Mouse (Mus musculus): ENCODE measurements around the gene Ahcyl1.

Gene Ahcyl1

DNA sequence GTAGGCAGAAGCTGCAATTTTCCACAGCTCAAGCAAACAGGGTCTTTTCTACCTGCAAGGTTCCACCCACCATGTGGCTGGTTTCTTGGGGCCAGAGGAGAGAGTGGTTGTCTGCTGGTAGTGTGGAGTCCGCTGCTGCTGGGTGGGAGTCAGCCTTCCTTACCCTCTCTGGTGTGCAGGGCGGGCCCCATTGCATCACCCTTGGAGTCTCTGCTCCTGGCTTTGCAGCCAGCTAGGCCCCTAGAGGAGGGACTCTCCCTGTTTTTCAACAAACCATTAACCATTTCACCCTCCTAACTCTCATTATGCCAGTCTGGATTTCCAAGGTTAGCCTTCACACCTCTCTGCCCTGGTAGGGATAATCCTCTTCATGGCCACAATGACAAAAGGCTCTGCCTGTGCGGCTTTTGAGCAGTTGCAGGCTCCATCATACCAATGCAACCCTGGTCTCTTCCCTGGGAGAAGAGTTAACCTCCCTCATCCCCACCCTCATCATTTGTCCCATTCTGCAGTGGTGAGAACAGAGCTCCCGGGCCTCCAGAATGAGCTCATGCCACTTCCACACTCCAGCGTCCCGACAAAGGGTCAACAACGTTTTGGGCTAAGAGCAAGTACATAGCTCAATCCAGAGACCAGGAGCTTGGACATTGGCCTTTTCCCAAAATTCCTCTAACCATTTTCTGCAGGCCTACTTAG lies 7.5 kb upstream of the Ahcyl1 start:
- DNase-seq, result no peak

DNA sequence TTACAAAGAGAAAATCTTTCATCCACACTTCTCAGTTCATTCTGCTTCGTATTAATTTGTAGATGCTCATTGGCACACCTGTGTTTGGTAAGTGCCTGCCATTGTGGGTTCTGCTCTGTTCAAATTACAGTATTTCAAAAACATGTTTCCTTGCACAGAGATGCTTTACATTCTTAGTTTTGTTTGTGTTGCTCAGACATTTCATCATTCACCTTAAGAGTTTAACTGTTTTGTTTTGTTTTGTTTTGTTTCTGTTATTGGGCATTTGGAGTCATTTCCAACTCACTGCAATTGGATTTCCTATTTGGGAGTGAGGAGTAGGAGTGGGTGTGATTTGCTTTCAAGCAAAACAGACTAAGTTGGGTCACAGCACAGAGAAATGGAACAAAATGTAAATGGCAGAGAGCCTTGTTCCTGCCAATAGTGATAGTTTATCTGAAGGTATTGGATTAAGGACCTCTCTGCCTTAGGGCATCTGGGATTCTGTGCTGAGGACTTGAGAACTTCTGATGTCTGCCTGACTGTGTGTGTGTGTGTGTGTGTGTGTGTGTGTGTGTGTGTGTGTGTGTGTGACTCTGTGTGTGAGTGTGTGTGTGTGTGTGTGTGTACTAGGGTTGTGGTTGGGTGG lies 5.5 kb upstream of the Ahcyl1 start:
- no peak for DNase-seq

- no peak for DNase-seq
These were observed 4.3 kb upstream of the Ahcyl1 start for GRCm38 (mm10) chr3:107700625-107701024.

DNA sequence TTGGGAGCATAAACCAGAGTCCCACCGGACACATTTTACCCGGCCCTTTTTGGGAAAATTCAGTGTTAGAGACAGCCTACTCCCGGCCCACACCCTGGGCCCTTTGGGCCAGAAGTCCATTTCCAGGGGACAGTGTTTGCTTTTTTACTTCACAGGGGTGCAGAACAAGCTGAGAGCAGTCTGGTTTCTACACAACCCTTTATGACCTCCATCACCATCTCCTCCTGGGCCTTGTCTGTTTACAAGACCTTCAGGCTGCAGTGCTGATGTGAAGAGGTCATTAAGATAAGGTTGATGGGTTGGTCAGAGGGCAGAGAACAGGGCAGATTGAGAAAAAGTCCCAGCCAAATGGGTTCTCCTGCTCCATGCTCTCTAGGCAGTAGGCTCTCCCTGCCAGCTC lies 550 bp upstream of the Ahcyl1 start:
- DNase-seq, result no peak

- no peak for DNase-seq
These were observed 977 bp downstream of the Ahcyl1 start for GRCm38 (mm10) chr3:107695219-107695947.

DNA sequence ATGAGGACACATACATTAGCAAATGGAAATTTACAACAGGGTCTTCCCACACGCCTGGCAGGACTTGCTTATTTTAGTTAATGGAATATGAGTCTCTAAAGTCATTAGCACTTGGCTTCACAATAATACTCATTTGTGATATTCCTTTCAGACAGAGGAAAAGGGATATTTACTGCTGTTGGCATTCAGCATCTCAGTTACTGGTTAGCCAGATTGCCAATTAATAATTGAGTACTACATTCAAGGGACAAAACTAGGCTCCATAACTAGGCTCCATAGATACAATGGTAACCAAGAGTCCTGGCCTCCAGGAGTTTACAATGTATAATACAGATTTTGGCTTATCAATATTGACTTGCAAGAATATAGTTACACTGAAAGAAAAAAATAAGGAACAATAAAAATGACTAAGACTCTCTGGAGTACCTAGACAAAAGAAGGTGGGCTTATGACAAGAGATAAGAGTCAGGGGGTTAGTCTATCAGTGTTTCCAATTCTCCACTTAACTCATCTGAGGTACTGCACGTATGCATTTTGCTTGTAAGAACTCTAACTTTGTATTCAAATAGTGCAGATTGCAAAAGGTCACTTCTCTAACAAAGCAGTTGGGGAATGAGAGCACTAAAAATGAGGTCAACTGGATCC lies 2.0 kb downstream of the Ahcyl1 start:
- no peak for DNase-seq

DNA sequence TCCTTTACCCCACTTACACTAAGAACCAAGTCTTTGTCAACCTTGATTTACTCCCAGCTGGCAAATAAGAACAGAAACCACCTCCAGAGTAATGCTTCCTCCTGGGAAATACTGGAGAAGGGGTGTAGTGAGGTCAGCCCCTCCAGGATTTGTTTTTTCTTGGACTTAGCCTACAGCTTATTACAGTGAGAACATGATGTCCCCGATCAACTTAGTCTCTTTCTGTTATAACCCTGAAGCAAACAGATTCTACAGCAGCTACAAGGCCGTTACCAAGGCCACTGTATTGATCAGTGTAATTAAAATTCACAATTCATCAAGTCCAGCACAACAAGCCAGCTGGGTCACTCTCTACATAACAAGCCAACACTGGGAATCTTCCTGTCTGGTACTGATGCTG lies 6.0 kb downstream of the Ahcyl1 start:
- no peak for DNase-seq

DNA sequence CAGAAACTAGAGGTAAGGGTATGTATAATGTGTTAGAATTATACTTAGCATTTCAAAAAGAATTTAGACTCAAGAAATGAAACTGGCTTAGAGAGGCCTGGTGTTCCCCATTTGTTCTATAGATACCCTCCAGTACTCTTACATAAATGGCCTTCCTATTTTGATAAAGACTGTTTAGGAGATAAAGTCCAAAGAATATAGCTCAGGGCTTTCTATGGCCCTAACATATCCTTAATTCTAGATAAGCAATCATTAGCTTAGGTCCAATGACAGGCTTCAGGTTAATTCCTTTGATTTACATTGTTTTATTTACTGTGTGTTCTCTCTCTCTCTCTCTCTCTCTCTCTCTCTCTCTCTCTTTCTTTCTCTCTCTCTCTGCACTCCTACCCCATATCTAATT lies 7.1 kb downstream of the Ahcyl1 start:
- DNase-seq, result no peak

- DNase-seq, result no peak
These were observed 8.1 kb downstream of the Ahcyl1 start for GRCm38 (mm10) chr3:107688236-107688635.

- no peak for DNase-seq
These were observed 9.9 kb downstream of the Ahcyl1 start for GRCm38 (mm10) chr3:107686276-107686977.

DNA sequence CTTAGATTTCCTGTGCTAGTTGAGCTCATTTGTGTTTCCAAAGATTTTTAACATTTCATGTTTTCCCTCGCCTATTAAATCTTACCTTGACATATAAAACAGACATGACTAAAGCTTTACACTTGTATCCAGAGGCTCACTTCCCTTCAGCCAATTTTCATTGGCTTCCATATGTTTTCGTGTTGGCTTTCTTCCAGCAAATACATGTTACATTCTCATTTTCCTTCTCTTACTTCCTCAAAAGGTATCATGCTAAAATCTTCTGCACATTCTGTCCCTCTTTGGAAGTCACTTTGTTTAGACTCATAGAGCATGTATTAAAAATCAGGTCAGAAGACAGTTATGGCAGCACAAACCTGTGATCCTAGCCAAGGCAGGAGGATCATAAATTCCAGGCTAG lies 10.7 kb downstream of the Ahcyl1 start:
- DNase-seq, result no peak

DNA sequence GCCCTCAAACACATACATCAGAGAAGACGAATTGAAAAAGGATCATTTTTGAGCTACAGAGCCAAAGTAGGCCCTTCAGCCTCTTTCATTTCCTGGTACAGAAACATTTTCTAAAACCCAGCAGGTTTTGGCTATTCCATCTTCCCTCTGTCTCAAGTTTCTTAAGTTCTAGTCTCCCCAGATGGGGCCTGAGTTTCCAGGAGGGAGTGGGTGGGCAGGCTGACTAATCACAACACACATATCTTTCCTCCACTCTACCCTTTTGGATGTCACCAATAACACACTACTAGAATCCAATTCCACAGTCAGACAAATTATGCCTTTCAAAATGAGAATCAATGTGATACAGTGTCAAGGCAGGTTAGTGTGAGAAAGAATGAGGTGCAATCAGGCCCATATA lies 12.8 kb downstream of the Ahcyl1 start:
- no peak for DNase-seq

GRCm38 (mm10) chr3:107680790-107681576 lies 15.4 kb downstream of the Ahcyl1 start:
- no peak for DNase-seq

DNA sequence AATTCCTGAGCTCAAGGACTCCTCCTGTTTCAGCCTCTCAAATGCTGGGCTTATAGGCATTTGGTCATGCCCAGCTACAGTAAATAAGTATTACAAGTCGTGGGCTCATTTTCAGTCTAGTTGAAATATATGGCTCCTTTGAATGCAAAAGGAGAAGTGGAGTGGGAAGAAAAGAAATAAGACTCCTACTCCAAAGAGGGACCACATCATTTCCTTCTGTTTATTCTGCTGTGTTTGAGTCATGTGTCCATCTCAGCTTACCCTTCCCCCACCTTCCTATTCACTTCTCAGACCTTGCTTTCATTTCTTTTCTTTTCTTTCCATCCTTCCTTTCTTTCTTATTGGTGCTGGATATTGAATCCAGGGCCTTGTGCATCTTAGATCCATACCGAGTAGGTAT lies 24.9 kb downstream of the Ahcyl1 start:
- DNase-seq, result no peak

- no peak for DNase-seq
These were observed 25.9 kb downstream of the Ahcyl1 start for GRCm38 (mm10) chr3:107670500-107670899.

- no peak for DNase-seq
These were observed 27.6 kb downstream of the Ahcyl1 start for GRCm38 (mm10) chr3:107668786-107669185.

- no peak for DNase-seq
These were observed 28.9 kb downstream of the Ahcyl1 start for GRCm38 (mm10) chr3:107667426-107667825.

DNA sequence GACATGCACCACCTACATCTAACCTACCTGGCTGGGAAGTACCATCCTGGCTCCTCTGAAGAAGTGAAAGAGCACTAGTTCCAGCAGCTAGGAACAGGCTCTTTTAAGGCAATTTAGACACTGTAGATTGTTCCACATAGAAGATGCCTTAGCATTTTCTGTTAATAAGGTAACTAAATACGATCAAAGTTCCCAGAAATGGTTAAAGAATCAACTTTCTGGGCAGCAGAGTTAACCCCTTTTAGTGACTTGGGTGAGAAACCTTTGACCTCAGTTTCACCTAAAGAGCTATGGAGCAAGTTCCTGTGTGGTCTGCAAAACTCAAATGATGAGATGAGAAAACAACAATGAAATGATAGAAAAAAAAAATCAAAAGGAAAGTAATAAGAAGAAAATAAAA lies 31.7 kb downstream of the Ahcyl1 start:
- no peak for DNase-seq

DNA sequence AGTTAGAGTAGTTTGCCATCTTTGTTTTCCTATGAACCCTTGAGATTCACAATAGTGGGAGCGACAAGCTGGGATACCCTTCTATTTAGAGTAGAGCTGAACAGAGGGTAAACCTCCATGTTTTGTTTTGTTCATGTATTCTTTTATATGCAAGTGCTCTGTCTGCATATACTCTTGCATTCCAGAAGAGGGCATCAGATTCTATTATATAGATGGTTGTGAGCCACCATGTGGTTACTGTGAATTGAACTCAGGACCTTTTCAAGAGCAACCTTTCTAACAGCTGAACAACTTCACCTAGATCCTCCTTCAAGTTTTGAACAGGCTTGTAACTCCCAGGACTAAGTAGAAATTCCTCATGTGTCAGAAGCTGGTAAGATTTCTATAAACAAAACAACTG lies 37.4 kb downstream of the Ahcyl1 start:
- DNase-seq, result no peak

- no peak for DNase-seq
These were observed 39.5 kb downstream of the Ahcyl1 start for GRCm38 (mm10) chr3:107656888-107657287.

- no peak for DNase-seq
These were observed 40.2 kb downstream of the Ahcyl1 start for GRCm38 (mm10) chr3:107656151-107656550.

DNA sequence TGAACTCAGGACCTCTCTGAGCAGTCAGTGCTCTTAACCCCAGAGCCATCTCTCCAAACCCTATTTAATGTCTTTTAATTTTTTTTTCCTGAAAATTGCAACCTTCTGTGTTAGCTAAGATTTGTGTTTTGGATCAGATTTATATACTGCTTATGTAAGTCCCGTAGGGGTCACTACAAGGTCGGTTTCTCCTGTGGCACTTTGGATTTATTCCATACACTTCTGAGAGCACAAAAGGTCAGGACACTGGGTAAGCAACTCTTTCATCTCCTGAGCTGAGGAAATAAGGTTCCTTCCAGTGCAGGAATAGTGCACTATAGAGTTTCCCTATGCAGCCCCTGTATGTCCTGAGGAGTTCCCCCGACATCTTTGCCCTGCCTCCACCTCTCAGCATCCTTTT lies 40.9 kb downstream of the Ahcyl1 start:
- no peak for DNase-seq
